Mouse (Mus musculus) C2C12 (cell line): ENCODE results near the gene 1600002K03Rik. TPM values are rescaled to one million over a fixed set of nuclear protein-coding genes. Genes with fewer than 3 reads are reported as not detected.

Experiments used
- H3K27me3 ChIP-seq: one replicate; pipeline ENCODE4 v1.6.1; 2011; ENCODE audit not compliant: control insufficient read depth, insufficient read depth, insufficient read length
- H3K36me3 ChIP-seq: one replicate; pipeline ENCODE4 v1.6.1; 2011; ENCODE audit not compliant: control insufficient read depth, insufficient read depth
- H3K4me3 ChIP-seq: one replicate; pipeline ENCODE4 v1.5.1; 2011; ENCODE audit warnings: mild to moderate bottlenecking, control low read depth; ENCODE audit not compliant: poor library complexity, insufficient read depth, severe bottlenecking
- H3K79me2 ChIP-seq: one replicate; pipeline ENCODE4 v1.6.1; 2011; ENCODE audit not compliant: control insufficient read depth, insufficient read depth
- H3K79me3 ChIP-seq: one replicate; pipeline ENCODE4 v1.6.1; 2011; ENCODE audit warnings: low read depth, control low read depth
- H3ac ChIP-seq: one replicate; pipeline ENCODE3; 2011; ENCODE audit warnings: low read depth; ENCODE audit not compliant: control insufficient read depth, insufficient read length
- CEBPB ChIP-seq: IDR thresholded peaks from one replicate; pipeline ENCODE4 v1.6.1; 2011; ENCODE audit warnings: low read depth, mild to moderate bottlenecking, control low read depth, moderate library complexity
- CTCF ChIP-seq: IDR thresholded peaks from one replicate; pipeline ENCODE4 v1.5.1; 2011; ENCODE audit not compliant: control insufficient read depth, insufficient read depth, insufficient read length
- FOSL1 ChIP-seq: IDR thresholded peaks from one replicate; pipeline ENCODE4 v1.8.0; 2011; ENCODE audit warnings: mild to moderate bottlenecking, low read length; ENCODE audit not compliant: poor library complexity, insufficient read depth, severe bottlenecking
- MAX ChIP-seq: IDR thresholded peaks from one replicate; pipeline ENCODE4 v1.6.1; 2011; ENCODE audit warnings: mild to moderate bottlenecking, control low read depth
- MYOD1 ChIP-seq: IDR thresholded peaks from one replicate; pipeline ENCODE4 v1.6.1; 2011; ENCODE audit warnings: low read depth; ENCODE audit not compliant: control insufficient read depth, insufficient read length
- MYOG ChIP-seq: IDR thresholded peaks from one replicate; pipeline ENCODE4 v1.6.1; 2011; ENCODE audit not compliant: control insufficient read depth, insufficient read length; ENCODE audit errors: extremely low read depth
- USF1 ChIP-seq: IDR thresholded peaks from one replicate; pipeline ENCODE4 v1.6.1; 2011; ENCODE audit warnings: low read depth, mild to moderate bottlenecking, control low read depth, moderate library complexity
- polyA plus RNA-seq: library from polyadenylated mRNA; unstranded; fragments of >200 nt; fragmentation: generic; extraction: Trizol; gene quantifications from one replicate; pipeline ENCODE4 v1.2.1, GENCODE M21; 2012; ENCODE audit warnings: missing spikeins

Gene 1600002K03Rik
- polyA plus RNA-seq, 1 experiment: 33.4 TPM

GRCm38 (mm10) chr10:80168038-80168661 is 4.6 kb upstream of the 1600002K03Rik start:
- Histone ChIP-seq H3ac (peak overlapping the region; percentile 50), H3K36me3 (peaks cover 31% of the 10 kb centered on the region), H3K27me3 (no peaks in the 10 kb centered on the region), H3K79me3 (peaks cover 13% of the 10 kb centered on the region), H3K79me2 (peaks cover 25% of the 10 kb centered on the region), H3K4me3 (peak overlapping the region; percentile 72)
- TF ChIP-seq MYOG: no peak
- TF ChIP-seq MAX: peak; percentile 80
- TF ChIP-seq MYOD1: no peak
- no peak for TF ChIP-seq FOSL1
- no peak for TF ChIP-seq CTCF

DNA sequence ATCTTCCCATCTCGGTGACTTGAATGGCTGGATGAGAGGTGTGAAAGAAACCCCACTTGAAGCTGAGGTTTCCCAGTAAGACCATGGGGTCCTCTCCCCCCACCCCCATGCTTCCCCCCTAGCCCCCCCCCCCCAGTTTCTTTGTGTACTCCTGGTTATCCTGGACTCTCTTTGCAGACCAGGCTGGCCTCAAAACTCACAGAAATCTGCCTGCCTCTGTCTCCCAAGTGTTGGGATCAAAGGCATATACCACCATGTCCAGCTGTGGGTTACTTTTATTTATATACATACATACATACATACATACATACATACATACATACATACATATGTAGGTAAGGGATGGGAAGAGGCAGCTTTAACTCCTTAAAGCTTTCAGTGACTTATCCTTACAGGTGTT is 3.7 kb upstream of the 1600002K03Rik start:
- Histone ChIP-seq H3K36me3 (peaks cover 31% of the 10 kb centered on the region), H3K79me2 (peaks cover 25% of the 10 kb centered on the region), H3K4me3 (no peak overlapping the region), H3ac (no peak overlapping the region), H3K27me3 (no peaks in the 10 kb centered on the region), H3K79me3 (peaks cover 13% of the 10 kb centered on the region)
- no peak for TF ChIP-seq FOSL1
- no peak for TF ChIP-seq USF1
- no peak for TF ChIP-seq MYOG
- no peak for TF ChIP-seq MYOD1
- TF ChIP-seq CEBPB: no peak
- TF ChIP-seq CTCF: no peak
- no peak for TF ChIP-seq MAX

DNA sequence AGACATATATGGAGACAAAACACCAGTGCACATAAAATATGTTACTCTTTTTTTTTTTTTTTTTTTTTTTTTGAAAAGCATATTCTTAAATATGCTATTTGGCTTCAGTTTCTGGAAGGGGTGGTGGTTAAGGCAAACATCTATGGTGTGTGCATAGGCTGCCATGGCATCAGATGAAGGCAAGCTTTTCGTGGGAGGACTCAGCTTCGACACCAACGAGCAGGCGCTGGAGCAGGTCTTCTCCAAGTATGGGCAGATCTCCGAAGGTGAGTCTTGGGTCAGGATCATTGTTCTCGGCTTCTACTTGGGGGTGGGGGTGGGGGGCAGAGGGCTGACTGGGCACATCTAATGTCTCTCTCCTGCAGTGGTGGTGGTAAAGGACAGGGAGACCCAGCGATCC is 3.1 kb upstream of the 1600002K03Rik start:
- Histone ChIP-seq H3K79me2 (peaks cover 25% of the 10 kb centered on the region), H3K36me3 (peaks cover 31% of the 10 kb centered on the region), H3ac (no peak overlapping the region), H3K4me3 (no peak overlapping the region), H3K79me3 (peaks cover 13% of the 10 kb centered on the region), H3K27me3 (no peaks in the 10 kb centered on the region)
- TF ChIP-seq USF1: no peak
- no peak for TF ChIP-seq CTCF
- no peak for TF ChIP-seq MYOD1
- no peak for TF ChIP-seq MAX
- TF ChIP-seq CEBPB: no peak
- TF ChIP-seq FOSL1: no peak

- Histone ChIP-seq H3K79me2 (peaks cover 25% of the 10 kb centered on the region), H3K4me3 (no peak overlapping the region), H3K36me3 (peaks cover 31% of the 10 kb centered on the region), H3K79me3 (peaks cover 13% of the 10 kb centered on the region), H3K27me3 (no peaks in the 10 kb centered on the region), H3ac (no peak overlapping the region)
- no peak for TF ChIP-seq CEBPB
These were observed 2.7 kb upstream of the 1600002K03Rik start for GRCm38 (mm10) chr10:80170052-80170451.

GRCm38 (mm10) chr10:80170601-80171021 is 2.1 kb upstream of the 1600002K03Rik start:
- peaks cover 25% of the 10 kb centered on the region for H3K79me2 ChIP-seq
- no peak overlapping the region for H3K4me3 ChIP-seq
- TF ChIP-seq MYOG (no peak), CTCF (no peak), USF1 (no peak), CEBPB (no peak), MYOD1 (no peak), FOSL1 (no peak), MAX (no peak)

DNA sequence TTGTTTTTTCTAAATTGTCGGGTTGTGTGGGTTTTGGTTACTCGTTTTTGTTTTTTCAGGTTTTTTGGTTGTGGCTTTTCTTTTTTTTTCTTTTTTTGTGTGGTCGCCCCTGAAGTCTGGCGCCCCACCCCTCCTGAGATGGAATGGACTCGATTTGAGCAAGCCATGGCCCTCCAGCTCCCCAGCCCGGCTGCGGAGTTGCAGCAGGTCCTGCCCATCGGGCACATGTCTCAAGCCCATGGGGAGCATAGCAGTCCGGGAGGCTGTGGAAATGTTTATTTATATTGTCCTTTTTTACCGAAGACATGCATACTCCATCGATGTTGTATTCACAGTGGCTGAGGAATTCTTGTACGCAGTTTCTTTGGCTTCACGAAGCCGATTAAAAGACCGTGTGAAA is 1.5 kb upstream of the 1600002K03Rik start:
- no peak for TF ChIP-seq MAX
- no peak for TF ChIP-seq USF1
- TF ChIP-seq CTCF: no peak
- TF ChIP-seq CEBPB: no peak
- TF ChIP-seq FOSL1: no peak
- no peak for TF ChIP-seq MYOG
- no peak for TF ChIP-seq MYOD1
- Histone ChIP-seq H3ac (no peak overlapping the region), H3K79me3 (peaks cover 13% of the 10 kb centered on the region), H3K36me3 (peaks cover 31% of the 10 kb centered on the region), H3K4me3 (no peak overlapping the region), H3K79me2 (peaks cover 25% of the 10 kb centered on the region), H3K27me3 (no peaks in the 10 kb centered on the region)

More at GRCm38 (mm10) chr10:80170601-80171021, 2.1 kb upstream of the 1600002K03Rik start:
- Histone ChIP-seq H3K27me3 (no peaks in the 10 kb centered on the region), H3ac (no peak overlapping the region), H3K79me3 (peaks cover 13% of the 10 kb centered on the region), H3K36me3 (peaks cover 31% of the 10 kb centered on the region)
